Mouse (Mus musculus): ENCODE measurements around the gene H2-Q4.
"Not testable (repeated sequence)": the region's sequence is repeated elsewhere in the genome, so short reads cannot be mapped to it uniquely, and the experiment has no call there.

The H2-Q4 gene

GRCm38 (mm10) chr17:35420206-35420810 is 40.9 kb downstream of the H2-Q4 start:
- DNase-seq: not testable (repeated sequence)

GRCm38 (mm10) chr17:35421331-35421730 is 41.9 kb downstream of the H2-Q4 start:
- DNase-seq: not testable (repeated sequence)

- not testable (repeated sequence) for DNase-seq
These were observed 42.9 kb downstream of the H2-Q4 start for GRCm38 (mm10) chr17:35422360-35422759.

GRCm38 (mm10) chr17:35423131-35423810 is 43.9 kb downstream of the H2-Q4 start:
- DNase-seq: not testable (repeated sequence)

- not testable (repeated sequence) for DNase-seq
These were observed 44.7 kb downstream of the H2-Q4 start for GRCm38 (mm10) chr17:35424106-35424505.

GRCm38 (mm10) chr17:35424624-35425416 is 45.4 kb downstream of the H2-Q4 start, which contains the start of gene H2-Q6:
Gene H2-Q6 (plus strand): TSS chr17:35424850.
- not testable (repeated sequence) for DNase-seq

GRCm38 (mm10) chr17:35425474-35425873 is 46.1 kb downstream of the H2-Q4 start:
- not testable (repeated sequence) for DNase-seq

- not testable (repeated sequence) for DNase-seq
These were observed 49.5 kb downstream of the H2-Q4 start for GRCm38 (mm10) chr17:35428883-35429282.

GRCm38 (mm10) chr17:35430671-35431070 is 51.3 kb downstream of the H2-Q4 start:
- DNase-seq: not testable (repeated sequence)

GRCm38 (mm10) chr17:35432167-35432566 is 52.8 kb downstream of the H2-Q4 start:
- not testable (repeated sequence) for DNase-seq

GRCm38 (mm10) chr17:35434836-35435235 is 55.4 kb downstream of the H2-Q4 start:
- DNase-seq: not testable (repeated sequence)

Measured in cerebellum, adult 8-10 months (tissue).